Mouse (Mus musculus): Measurements from ENCODE around the gene Cnot11.

DNA sequence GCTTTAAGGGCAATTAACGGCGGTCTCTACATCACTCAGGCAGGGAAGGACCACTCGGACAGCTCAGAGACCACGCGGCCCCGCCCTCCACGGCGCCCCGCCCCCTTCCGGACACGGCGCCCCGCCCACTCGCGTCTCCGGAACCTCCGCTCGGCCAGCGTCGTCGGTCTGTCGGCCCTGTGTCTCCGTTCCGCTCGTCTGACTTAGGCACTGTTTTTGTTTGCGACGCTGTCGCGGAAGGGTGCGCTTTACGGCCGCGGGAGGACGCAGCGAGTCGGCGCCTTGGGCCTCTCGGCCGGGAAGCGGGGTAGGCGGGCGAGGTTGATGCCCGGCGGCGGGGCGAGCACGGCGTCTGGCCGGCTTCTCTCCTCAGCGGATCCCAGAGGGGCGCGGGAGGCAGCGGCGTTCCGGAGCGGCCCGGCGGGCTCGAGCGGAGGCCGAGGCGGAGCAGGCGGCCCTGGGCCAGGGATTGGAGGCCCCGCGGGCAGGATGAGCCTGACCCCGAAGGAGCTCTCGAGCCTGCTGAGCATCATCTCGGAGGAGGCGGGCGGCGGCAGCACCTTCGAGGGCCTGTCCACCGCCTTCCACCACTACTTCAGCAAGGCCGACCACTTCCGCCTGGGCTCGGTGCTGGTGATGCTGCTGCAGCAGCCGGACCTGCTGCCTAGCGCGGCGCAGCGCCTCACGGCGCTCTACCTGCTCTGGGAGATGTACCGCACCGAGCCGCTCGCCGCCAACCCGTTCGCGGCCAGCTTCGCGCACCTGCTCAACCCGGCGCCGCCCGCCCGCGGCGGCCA is 921 bp downstream of the Cnot11 start:
- peak; percentile 27; the same call in 1 of the 2 replicates for TF ChIP-seq EP300 (IDR thresholded peaks at IDR 0.05; ENCODE audit: insufficient read depth, low read depth, low read length)
- TF ChIP-seq POLR2A (IDR thresholded peaks at IDR 0.05; ENCODE audit: insufficient read depth, low read length), result peak; percentile 11

All from ES-Bruce4 (cell line).